Mouse (Mus musculus) ES-CJ7 (cell line): ENCODE data around the gene Tmem248.

ENCODE experiments used
- DNase-seq: peaks from one replicate; pipeline ENCODE4 v3.0.0; 2011; ENCODE audit warnings: low read depth, low spot score

The Tmem248 gene

GRCm38 (mm10) chr5:130200233-130201029 lies 16.4 kb upstream of the Tmem248 start:
- no peak for DNase-seq

GRCm38 (mm10) chr5:130203948-130204347 lies 12.9 kb upstream of the Tmem248 start:
- no peak for DNase-seq

GRCm38 (mm10) chr5:130204560-130204959 lies 12.3 kb upstream of the Tmem248 start:
- DNase-seq: no peak

- no peak for DNase-seq
Observed at GRCm38 (mm10) chr5:130205441-130206023, 11.3 kb upstream of the Tmem248 start.

- DNase-seq: no peak
Observed at GRCm38 (mm10) chr5:130207299-130207698, 9.6 kb upstream of the Tmem248 start.

GRCm38 (mm10) chr5:130212956-130213355 lies 3.9 kb upstream of the Tmem248 start:
- no peak for DNase-seq

GRCm38 (mm10) chr5:130217406-130217805 lies 525 bp downstream of the Tmem248 start:
- DNase-seq: no peak

- peak; percentile 61 for DNase-seq
Observed at GRCm38 (mm10) chr5:130218336-130218735, 1.5 kb downstream of the Tmem248 start.

GRCm38 (mm10) chr5:130221316-130221715 lies 4.4 kb downstream of the Tmem248 start:
- no peak for DNase-seq

- no peak for DNase-seq
Observed at GRCm38 (mm10) chr5:130221760-130222145, 4.9 kb downstream of the Tmem248 start.

GRCm38 (mm10) chr5:130222146-130223004 lies 5.5 kb downstream of the Tmem248 start:
- DNase-seq: peak; percentile 83

GRCm38 (mm10) chr5:130226790-130227189 lies 9.9 kb downstream of the Tmem248 start:
- peak; percentile 42 for DNase-seq

GRCm38 (mm10) chr5:130228120-130228519 lies 11.2 kb downstream of the Tmem248 start:
- no peak for DNase-seq

GRCm38 (mm10) chr5:130236302-130236701 lies 19.4 kb downstream of the Tmem248 start:
- no peak for DNase-seq

GRCm38 (mm10) chr5:130239236-130239635 lies 22.4 kb downstream of the Tmem248 start:
- no peak for DNase-seq

- no peak for DNase-seq
Observed at GRCm38 (mm10) chr5:130239856-130240255, 23.0 kb downstream of the Tmem248 start.

GRCm38 (mm10) chr5:130241426-130241825 lies 24.5 kb downstream of the Tmem248 start:
- no peak for DNase-seq

GRCm38 (mm10) chr5:130247823-130248222 lies 30.9 kb downstream of the Tmem248 start:
- no peak for DNase-seq

- peak; percentile 86 for DNase-seq
Observed at GRCm38 (mm10) chr5:130254164-130255016, 37.5 kb downstream of the Tmem248 start.

GRCm38 (mm10) chr5:130255017-130255720 lies 38.3 kb downstream of the Tmem248 start, which contains the start of the genes Sbds and Tyw1:
Sbds (minus strand) TSS chr5:130255530.
Tyw1 (plus strand) TSS chr5:130255619.
- peak; percentile 99 for DNase-seq
